Mouse (Mus musculus): ENCODE measurements around the gene Tln2. TPM values are rescaled to one million over a fixed set of nuclear protein-coding genes. Genes with fewer than 3 reads are reported as not detected.

The Tln2 gene
- polyA plus RNA-seq (2016; fragmentation: Nextera tagmentation; extraction: Ambion mirVana) = 20.7 and 23.3 TPM in 2 replicates

GRCm38 (mm10) chr9:67559603-67560002 is at the start of gene Tln2:
Gene Tln2 (minus strand): TSS chr9:67559703.
- Histone ChIP-seq H3K4me3 (no peak within 1 kb of the TSS), H3K4me1 (no peaks in the 10 kb centered on the region), H3K9me3 (replicated peaks) (no peaks in the 10 kb centered on the region), H3K27me3 (ENCODE audit: low read depth, poor library complexity, severe bottlenecking) (no peaks in the 10 kb centered on the region), H3K36me3 (no peaks in the 10 kb centered on the region; the same call in 1 of the 2 replicates), H3K27ac (replicated peaks) (no peak within 1 kb of the TSS)
- DNase-seq (ENCODE audit: low spot score) = no peak
- 94% methylated on average over 4 of the region's 4 CpGs for whole genome bisulfite sequencing

- H3K4me3 ChIP-seq = no peak overlapping the region
- H3K27me3 ChIP-seq (ENCODE audit: low read depth, poor library complexity, severe bottlenecking) = no peaks in the 10 kb centered on the region
- H3K9me3 ChIP-seq (replicated peaks) = no peaks in the 10 kb centered on the region
- H3K27ac ChIP-seq (replicated peaks) = no peak overlapping the region
- WGBS = 91% methylated on average over 1 of the region's 1 CpGs
- DNase-seq (ENCODE audit: low spot score) = no peak
- peaks cover 2% of the 10 kb centered on the region; the same call in 1 of the 2 replicates for H3K4me1 ChIP-seq
- no peaks in the 10 kb centered on the region for H3K36me3 ChIP-seq
These were observed 49.7 kb upstream of the Tln2 start for GRCm38 (mm10) chr9:67609226-67609625.

- no peaks in the 10 kb centered on the region for H3K9me3 ChIP-seq (replicated peaks)
- H3K4me3 ChIP-seq = no peak overlapping the region
- peaks cover 2% of the 10 kb centered on the region; the same call in 1 of the 2 replicates for H3K4me1 ChIP-seq
- no peaks in the 10 kb centered on the region for H3K27me3 ChIP-seq (ENCODE audit: low read depth, poor library complexity, severe bottlenecking)
- H3K36me3 ChIP-seq = no peaks in the 10 kb centered on the region
- H3K27ac ChIP-seq (replicated peaks) = no peak overlapping the region
- WGBS = 80% methylated on average over 9 of the region's 9 CpGs
- DNase-seq (ENCODE audit: low spot score) = no peak
These were observed 48.4 kb upstream of the Tln2 start for GRCm38 (mm10) chr9:67607786-67608366.

- Histone ChIP-seq H3K27me3 (ENCODE audit: low read depth, poor library complexity, severe bottlenecking) (no peaks in the 10 kb centered on the region), H3K27ac (replicated peaks) (no peak overlapping the region), H3K9me3 (replicated peaks) (no peaks in the 10 kb centered on the region), H3K4me3 (no peak overlapping the region), H3K36me3 (no peaks in the 10 kb centered on the region), H3K4me1 (peaks cover 2% of the 10 kb centered on the region; the same call in 1 of the 2 replicates)
- 89% methylated on average over 6 of the region's 6 CpGs for WGBS
- DNase-seq (ENCODE audit: low spot score) = no peak
These were observed 47.8 kb upstream of the Tln2 start for GRCm38 (mm10) chr9:67607268-67607667.

- Histone ChIP-seq H3K27me3 (ENCODE audit: low read depth, poor library complexity, severe bottlenecking) (no peaks in the 10 kb centered on the region), H3K36me3 (no peaks in the 10 kb centered on the region), H3K27ac (replicated peaks) (no peak overlapping the region), H3K4me1 (peaks cover 2% of the 10 kb centered on the region; the same call in 1 of the 2 replicates), H3K9me3 (replicated peaks) (no peaks in the 10 kb centered on the region), H3K4me3 (no peak overlapping the region)
- no peak for DNase-seq (ENCODE audit: low spot score)
- WGBS = 76% methylated on average over 7 of the region's 7 CpGs
These were observed 46.4 kb upstream of the Tln2 start for GRCm38 (mm10) chr9:67605867-67606435.

- Histone ChIP-seq H3K9me3 (replicated peaks) (no peaks in the 10 kb centered on the region), H3K27ac (replicated peaks) (no peak overlapping the region), H3K36me3 (no peaks in the 10 kb centered on the region), H3K4me3 (no peak overlapping the region), H3K4me1 (peaks cover 2% of the 10 kb centered on the region; the same call in 1 of the 2 replicates), H3K27me3 (ENCODE audit: low read depth, poor library complexity, severe bottlenecking) (no peaks in the 10 kb centered on the region)
- DNase-seq (ENCODE audit: low spot score) = no peak
These were observed 45.4 kb upstream of the Tln2 start for GRCm38 (mm10) chr9:67604940-67605339.

GRCm38 (mm10) chr9:67602347-67602746 is 42.8 kb upstream of the Tln2 start:
- DNase-seq (ENCODE audit: low spot score) = no peak
- Histone ChIP-seq H3K4me1 (peaks cover 2% of the 10 kb centered on the region; the same call in 1 of the 2 replicates), H3K27ac (replicated peaks) (no peak overlapping the region), H3K9me3 (replicated peaks) (no peaks in the 10 kb centered on the region), H3K27me3 (ENCODE audit: low read depth, poor library complexity, severe bottlenecking) (no peaks in the 10 kb centered on the region), H3K4me3 (no peak overlapping the region), H3K36me3 (no peaks in the 10 kb centered on the region)
- 86% methylated on average over 5 of the region's 5 CpGs for WGBS

- H3K4me3 ChIP-seq = no peak overlapping the region
- no peaks in the 10 kb centered on the region; the same call in 1 of the 2 replicates for H3K36me3 ChIP-seq
- H3K4me1 ChIP-seq = no peaks in the 10 kb centered on the region
- peaks cover 6% of the 10 kb centered on the region; the same call in 1 of the 2 replicates for H3K9me3 ChIP-seq (replicated peaks)
- H3K27me3 ChIP-seq (ENCODE audit: low read depth, poor library complexity, severe bottlenecking) = no peaks in the 10 kb centered on the region
- 97% methylated on average over 5 of the region's 5 CpGs for WGBS
- DNase-seq (ENCODE audit: low spot score) = no peak
- no peak overlapping the region for H3K27ac ChIP-seq (replicated peaks)
These were observed 35.7 kb upstream of the Tln2 start for GRCm38 (mm10) chr9:67595221-67595620.

GRCm38 (mm10) chr9:67593469-67594141 is 34.1 kb upstream of the Tln2 start:
- H3K4me3 ChIP-seq = no peak overlapping the region
- H3K36me3 ChIP-seq = no peaks in the 10 kb centered on the region; the same call in 1 of the 2 replicates
- WGBS = 94% methylated on average over 9 of the region's 9 CpGs
- DNase-seq (ENCODE audit: low spot score) = no peak
- peaks cover 6% of the 10 kb centered on the region; the same call in 1 of the 2 replicates for H3K9me3 ChIP-seq (replicated peaks)
- no peaks in the 10 kb centered on the region for H3K27me3 ChIP-seq (ENCODE audit: low read depth, poor library complexity, severe bottlenecking)
- no peak overlapping the region for H3K27ac ChIP-seq (replicated peaks)
- no peaks in the 10 kb centered on the region for H3K4me1 ChIP-seq

- no peak for DNase-seq (ENCODE audit: low spot score)
- H3K36me3 ChIP-seq = no peaks in the 10 kb centered on the region; the same call in 1 of the 2 replicates
- H3K4me3 ChIP-seq = no peak overlapping the region
- 91% methylated on average over 5 of the region's 5 CpGs for WGBS
- no peak overlapping the region for H3K27ac ChIP-seq (replicated peaks)
- H3K27me3 ChIP-seq (ENCODE audit: low read depth, poor library complexity, severe bottlenecking) = no peaks in the 10 kb centered on the region
- H3K4me1 ChIP-seq = no peaks in the 10 kb centered on the region
- H3K9me3 ChIP-seq (replicated peaks) = peaks cover 6% of the 10 kb centered on the region; the same call in 1 of the 2 replicates
These were observed 33.2 kb upstream of the Tln2 start for GRCm38 (mm10) chr9:67592726-67593125.

GRCm38 (mm10) chr9:67587111-67587510 is 27.6 kb upstream of the Tln2 start:
- no peaks in the 10 kb centered on the region for H3K36me3 ChIP-seq
- H3K27ac ChIP-seq (replicated peaks) = no peak overlapping the region
- WGBS = 86% methylated on average over 3 of the region's 3 CpGs
- no peak overlapping the region for H3K4me3 ChIP-seq
- H3K4me1 ChIP-seq = peaks cover 3% of the 10 kb centered on the region; the same call in 1 of the 2 replicates
- no peaks in the 10 kb centered on the region for H3K27me3 ChIP-seq (ENCODE audit: low read depth, poor library complexity, severe bottlenecking)
- no peaks in the 10 kb centered on the region for H3K9me3 ChIP-seq (replicated peaks)
- no peak for DNase-seq (ENCODE audit: low spot score)

GRCm38 (mm10) chr9:67586489-67586888 is 27.0 kb upstream of the Tln2 start:
- 77% methylated on average over 1 of the region's 1 CpGs for WGBS
- no peak for DNase-seq (ENCODE audit: low spot score)
- Histone ChIP-seq H3K27me3 (ENCODE audit: low read depth, poor library complexity, severe bottlenecking) (no peaks in the 10 kb centered on the region), H3K4me1 (peaks cover 3% of the 10 kb centered on the region; the same call in 1 of the 2 replicates), H3K27ac (replicated peaks) (no peak overlapping the region), H3K36me3 (no peaks in the 10 kb centered on the region), H3K9me3 (replicated peaks) (no peaks in the 10 kb centered on the region), H3K4me3 (no peak overlapping the region)

- WGBS = 92% methylated on average over 10 of the region's 10 CpGs
- H3K9me3 ChIP-seq (replicated peaks) = no peaks in the 10 kb centered on the region
- no peaks in the 10 kb centered on the region for H3K36me3 ChIP-seq
These were observed 25.4 kb upstream of the Tln2 start for GRCm38 (mm10) chr9:67584871-67585270.

More at GRCm38 (mm10) chr9:67584871-67585270, 25.4 kb upstream of the Tln2 start:
- Histone ChIP-seq H3K4me3 (no peak overlapping the region), H3K27ac (replicated peaks) (no peak overlapping the region), H3K27me3 (ENCODE audit: low read depth, poor library complexity, severe bottlenecking) (no peaks in the 10 kb centered on the region), H3K4me1 (peaks cover 3% of the 10 kb centered on the region; the same call in 1 of the 2 replicates)
- DNase-seq (ENCODE audit: low spot score) = no peak

Measured in midbrain, embryonic 10.5 days (tissue).